Mouse (Mus musculus) left cerebral cortex, adult 2 months (tissue): ENCODE measurements around the gene Zer1. TPM values are rescaled to one million over a fixed set of nuclear protein-coding genes. Genes with fewer than 3 reads are reported as not detected.
"Not testable (repeated sequence)": the region's sequence is repeated elsewhere in the genome, so short reads cannot be mapped to it uniquely, and the experiment has no call there.

ENCODE experiments used
- DNase-seq, 2 experiments: peaks; one replicate each; pipeline ENCODE4 v3.0.0; 2021 to 2022; ENCODE audit warnings: low spot score in 2 of 2, mixed read lengths in 1 of 2; ENCODE audit errors: extremely low spot score in 1 of 2
- H3K27ac ChIP-seq: fragments of 200-600 bp; 2 replicates; pipeline ENCODE4 v1.8.1; 2022
- H3K4me3 ChIP-seq: fragments of 200-600 bp; 2 replicates; pipeline ENCODE4 v1.8.1; 2022
- CTCF ChIP-seq: fragments of 200-600 bp; IDR thresholded peaks from 2 replicates; pipeline ENCODE4 v1.8.1; 2022; ENCODE audit warnings: antibody characterized with exemption, mild to moderate bottlenecking, moderate library complexity
- intact Hi-C: fragments of 180-260 bp; cut with DNase I; formaldehyde crosslinking; loops from one replicate; pipeline ENCODE4 v1.15.1; 2025
- total RNA-seq, 2 experiments: library from RNA; stranded (reverse); gene quantifications; 2 replicates each; pipeline ENCODE4 v1.2.3; 2021

The Zer1 gene
- total RNA-seq, 2 experiments from 2014 or later, result 163 to 171 TPM

DNA sequence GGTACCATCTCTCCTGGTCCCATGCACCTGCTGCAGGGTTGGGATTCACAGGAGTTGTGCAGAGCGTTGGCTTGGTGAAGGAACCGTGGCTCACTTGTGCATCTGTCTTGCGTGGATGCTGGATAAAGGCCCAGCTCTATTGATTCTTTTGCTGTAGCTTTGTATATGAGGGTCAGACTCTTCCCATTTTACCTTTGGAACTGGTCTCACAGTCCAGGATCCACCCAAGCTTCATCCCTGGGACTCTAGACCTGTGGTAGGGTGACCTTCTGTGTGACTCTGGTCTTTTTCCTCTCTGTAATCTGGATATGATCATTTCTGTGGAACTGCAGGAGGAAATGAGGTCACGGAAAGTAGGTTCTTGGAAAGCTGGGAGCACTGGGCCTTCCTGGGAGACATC is 20.1 kb upstream of the Zer1 start:
- Histone ChIP-seq H3K4me3 (no peak overlapping the region), H3K27ac (no peak overlapping the region)
- no peak for TF ChIP-seq CTCF
- no peak for DNase-seq
- intact Hi-C loops, result no loop called here

DNA sequence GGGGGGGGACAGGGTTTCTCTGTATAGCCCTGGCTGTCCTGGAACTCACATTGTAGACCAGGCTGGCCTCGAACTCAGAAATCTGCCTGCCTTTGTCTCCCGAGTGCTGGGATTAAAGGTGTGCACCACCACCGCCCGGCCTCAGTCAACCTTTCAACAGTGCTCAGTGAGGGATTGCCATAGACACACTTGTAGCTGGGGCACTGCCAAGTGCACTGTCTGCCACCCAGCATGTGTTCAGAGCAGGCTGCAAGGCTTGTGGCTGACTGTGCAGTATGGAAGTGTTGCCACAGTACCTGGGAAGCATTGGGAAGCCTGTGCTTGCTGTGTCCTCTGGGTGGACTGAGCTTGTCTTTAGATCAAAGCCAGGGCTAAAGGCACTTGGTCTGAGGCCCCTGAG is 15.6 kb upstream of the Zer1 start:
- DNase-seq, H3K27ac ChIP-seq, H3K4me3 ChIP-seq, intact Hi-C loops: not testable (repeated sequence)

DNA sequence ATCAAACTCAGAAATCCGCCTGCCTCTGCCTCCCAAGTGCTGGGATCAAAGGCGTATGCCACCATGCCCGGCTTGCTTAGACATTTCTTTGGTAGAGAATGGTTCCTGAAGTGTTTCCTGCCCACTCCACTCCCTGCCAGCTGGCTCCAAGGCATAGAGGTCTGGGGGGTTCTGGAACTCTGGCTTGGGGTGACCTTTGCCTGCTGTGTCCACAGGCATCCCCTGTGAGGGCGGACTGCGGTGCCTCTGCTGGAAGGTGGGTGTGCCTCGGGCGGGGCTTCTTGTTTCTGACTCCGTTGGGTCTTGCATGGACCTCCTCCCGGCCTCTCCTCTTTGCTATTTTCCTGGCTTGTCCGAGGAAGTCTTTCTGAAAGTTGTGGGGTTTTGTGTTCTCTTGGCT is 12.1 kb upstream of the Zer1 start:
- intact Hi-C loops, result no loop called here
- TF ChIP-seq CTCF, result no peak
- no peak for DNase-seq
- H3K27ac ChIP-seq, result no peak overlapping the region
- no peak overlapping the region for H3K4me3 ChIP-seq

- peak overlapping the region; percentile 96 for H3K4me3 ChIP-seq
- no peak for DNase-seq
- intact Hi-C loops, result loop anchor here (5.0 kb wide), 1 partner anchor 37 kb away; the partner anchor contains the start of gene Endog
- H3K27ac ChIP-seq, result no peak overlapping the region; the same call in 1 of the 2 replicates
- no peak for TF ChIP-seq CTCF
These were observed 10.7 kb upstream of the Zer1 start for GRCm38 (mm10) chr2:30134928-30135620.

DNA sequence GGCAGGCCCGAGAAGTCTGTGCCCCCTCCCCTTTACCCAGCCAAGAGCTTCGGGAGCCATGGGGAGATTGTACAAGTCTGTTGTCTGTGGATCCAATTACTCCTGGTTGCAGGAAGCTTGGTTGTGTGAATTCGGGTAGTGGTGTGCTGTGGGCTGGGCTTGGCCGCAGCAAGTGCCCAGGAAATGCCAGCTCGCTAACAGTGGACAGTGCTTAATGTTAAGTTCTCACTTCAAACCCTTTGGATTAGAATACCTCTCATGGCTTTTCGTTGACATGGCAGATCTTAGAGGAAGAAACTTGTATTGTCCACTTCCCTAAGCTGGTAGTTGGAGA is 10.0 kb upstream of the Zer1 start:
- peak overlapping the region; percentile 96 for H3K4me3 ChIP-seq
- DNase-seq, result no peak
- intact Hi-C loops, result loop anchor here (5.0 kb wide), 1 partner anchor 38 kb away; the partner anchor contains the start of gene Endog
- H3K27ac ChIP-seq, result peak overlapping the region; percentile 83
- no peak for TF ChIP-seq CTCF

GRCm38 (mm10) chr2:30133613-30134377 is 9.4 kb upstream of the Zer1 start, which contains the start of gene Tbc1d13:
Tbc1d13 (plus strand) TSS chr2:30133746.
- Histone ChIP-seq H3K4me3 (peak within 1 kb of the TSS; percentile 96), H3K27ac (peak within 1 kb of the TSS; percentile 83)
- intact Hi-C loops, result loop anchor here (5.0 kb wide), 1 partner anchor 39 kb away; the partner anchor contains the start of gene Endog
- peak; percentile 97 to 98 for DNase-seq
- no peak for TF ChIP-seq CTCF

- Histone ChIP-seq H3K27ac (peak overlapping the region; percentile 83), H3K4me3 (peak overlapping the region; percentile 96)
- intact Hi-C loops, result loop anchor here (5.0 kb wide), 1 partner anchor 39 kb away; the partner anchor contains the start of gene Endog
- no peak for DNase-seq
- TF ChIP-seq CTCF, result no peak
These were observed 8.6 kb upstream of the Zer1 start for GRCm38 (mm10) chr2:30132801-30133612.

DNA sequence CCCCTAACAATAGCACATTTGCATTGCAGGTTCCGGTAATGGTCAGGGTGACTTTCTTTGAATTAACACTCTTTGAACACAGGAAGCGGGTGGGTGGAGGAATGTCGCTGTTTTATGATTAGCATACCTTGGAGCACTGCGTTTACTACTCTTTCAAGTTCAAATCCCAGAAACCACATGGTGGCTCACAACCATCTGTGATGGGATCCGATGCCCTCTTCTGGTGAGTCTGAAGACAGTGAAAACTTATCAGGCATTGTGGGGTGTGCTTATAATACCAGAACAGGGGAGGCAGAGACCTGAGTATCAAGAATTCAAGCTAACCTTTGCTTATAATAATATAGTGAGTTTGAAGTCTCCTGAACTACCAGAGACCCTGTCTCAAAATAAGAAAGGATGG is 6.9 kb upstream of the Zer1 start:
- intact Hi-C loops, result loop anchor here (5.0 kb wide), 1 partner anchor 41 kb away; the partner anchor contains the start of gene Endog
- not testable (repeated sequence) for DNase-seq, H3K4me3 ChIP-seq, H3K27ac ChIP-seq
- peak; percentile 16 for TF ChIP-seq CTCF

DNA sequence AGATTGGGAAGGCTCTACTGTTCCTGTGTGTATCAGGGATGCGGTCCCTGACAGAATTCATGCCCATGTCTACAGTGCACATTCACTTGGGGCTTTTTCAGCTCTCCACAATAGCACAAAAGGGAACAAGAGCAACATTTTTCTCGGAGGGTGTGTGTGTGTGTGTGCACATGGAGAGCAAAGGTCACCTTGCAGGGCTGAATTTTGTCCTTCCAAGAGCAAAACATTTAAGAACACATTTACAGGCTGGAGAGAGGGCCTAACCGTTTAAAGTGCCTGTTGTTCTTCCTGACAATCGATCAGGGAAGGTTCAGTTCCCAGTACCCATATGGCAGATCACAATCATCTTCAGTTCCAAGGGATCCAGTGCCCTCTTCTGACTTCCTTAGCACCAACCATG is 5.8 kb upstream of the Zer1 start:
- intact Hi-C loops, result loop anchor here (5.0 kb wide), 1 partner anchor 42 kb away; the partner anchor contains the start of gene Endog
- Histone ChIP-seq H3K4me3 (no peak overlapping the region), H3K27ac (no peak overlapping the region)
- TF ChIP-seq CTCF, result no peak
- no peak for DNase-seq

- Histone ChIP-seq H3K27ac (no peak overlapping the region), H3K4me3 (no peak overlapping the region)
- peak; percentile 87 for TF ChIP-seq CTCF
- DNase-seq, result no peak
- intact Hi-C loops, result no loop called here
These were observed 4.4 kb upstream of the Zer1 start for GRCm38 (mm10) chr2:30128789-30129188.

DNA sequence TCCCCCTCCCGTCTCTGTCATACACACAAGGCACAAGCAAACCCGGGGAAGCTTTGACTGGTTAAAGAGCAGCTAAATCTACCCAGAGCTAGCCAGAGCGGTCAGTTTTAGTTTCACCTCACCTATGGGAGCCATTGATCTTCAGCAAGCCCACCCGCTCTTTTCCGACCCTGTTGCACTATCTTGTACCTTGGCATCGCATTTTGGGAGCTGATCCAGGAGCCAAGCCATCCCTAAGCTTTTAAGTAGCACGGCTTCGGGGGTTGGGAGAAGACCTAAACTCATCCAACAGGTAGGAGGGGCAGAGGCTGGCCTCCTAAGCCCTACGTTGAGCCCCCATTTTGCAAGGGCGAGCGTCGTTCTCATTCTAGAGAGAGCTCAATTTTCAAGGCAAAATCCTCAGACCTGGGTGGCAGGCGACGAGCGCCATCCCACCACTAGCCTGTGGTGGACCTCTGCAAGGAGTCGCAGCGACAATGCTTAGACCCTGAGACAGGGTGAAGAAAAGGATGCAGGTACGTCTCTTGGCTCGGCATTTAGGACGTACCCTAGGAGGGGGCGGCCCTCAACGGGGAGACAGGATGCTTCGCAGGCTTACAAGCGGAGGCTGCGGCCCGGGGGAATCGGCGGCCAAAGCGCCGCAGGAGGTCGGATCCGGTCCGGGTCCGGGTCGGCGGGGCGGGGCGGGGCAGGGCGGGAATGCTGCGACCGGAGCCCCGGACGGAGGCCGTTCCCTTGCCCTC is 485 bp downstream of the Zer1 start:
- TF ChIP-seq CTCF, result no peak
- H3K27ac ChIP-seq, result peak overlapping the region; percentile 99
- peak overlapping the region; percentile 79 for H3K4me3 ChIP-seq
- intact Hi-C loops, result loop anchor here (2.0 to 5.0 kb wide), 2 partner anchors 57 to 157 kb away; partner anchors contain the start of gene Sptan1
- DNase-seq, result no peak
